11 mouse cellular contexts compared by ENCODE assay signal in the genomic region with DNA sequence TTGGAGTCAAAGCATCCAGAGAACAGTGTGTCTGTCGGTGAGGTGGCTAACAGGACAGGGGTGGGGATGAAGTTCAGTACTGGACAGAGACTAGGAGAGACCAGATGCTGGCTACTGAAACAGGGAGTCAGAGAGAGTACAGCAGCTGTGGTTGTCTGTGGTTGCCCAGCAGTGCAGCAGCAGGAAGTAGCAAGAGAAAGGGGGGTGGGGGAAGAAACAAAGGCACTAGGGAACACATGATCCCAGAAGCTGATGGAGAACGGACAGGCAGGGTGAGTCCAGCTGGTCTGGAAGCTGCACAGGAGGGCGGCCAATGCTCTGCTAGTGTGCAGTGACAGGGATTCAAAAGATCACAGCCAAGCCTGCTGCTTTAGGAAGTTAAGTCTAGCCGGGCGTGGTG.
DNase-seq lines count a peak whose midpoint lies in the region; ATAC-seq and TF ChIP-seq lines count a peak whose summit lies in the region.
"Had no signal": no experiment of that assay in that cellular context is flagged by ENCODE, and none has a peak within 500 bp of the region (broad histone marks: within the 10 kb centered on the region; RNA-seq: fewer than 3 reads in every experiment).

No protein-coding gene starts in this region.

- ATAC-seq in lung, embryonic 14.5 days (ENCODE audit: insufficient read depth): peak; percentile 61; the same call in 1 of the 2 replicates
- peak; percentile 60; the same call in 1 of the 2 replicates for ATAC-seq in limb, embryonic 14.5 days (ENCODE audit: low FRiP score, low read depth)
- no peak for ATAC-seq in activated CD4-positive, CD25-positive, alpha-beta regulatory T cell, adult 4 months
- no peak for ATAC-seq in hindbrain, embryonic 16.5 days
- ATAC-seq: forebrain, embryonic 16.5 days had no signal

- no peak for TF ChIP-seq POLR2A in lung, adult 2 months (IDR thresholded peaks at IDR 0.05; ENCODE audit: borderline replicate concordance, extremely low read depth, low read depth, low read length)
- no peak for TF ChIP-seq POLR2A in brain, embryonic 14.5 days (IDR thresholded peaks at IDR 0.05; ENCODE audit: borderline replicate concordance, extremely low read depth, insufficient read depth, insufficient read length, poor library complexity, severe bottlenecking)
- no peak for TF ChIP-seq POLR2A in limb, embryonic 14.5 days (IDR thresholded peaks at IDR 0.05; ENCODE audit: borderline replicate concordance, extremely low read depth, insufficient read depth, insufficient read length)

- peak; percentile 23 for DNase-seq in lung, embryonic 14.5 days
- no peak for DNase-seq in lung, adult 2 months
- DNase-seq in brain, embryonic 14.5 days (ENCODE audit: low read depth): peak; percentile 13
- DNase-seq in forelimb bud, embryonic 11.5 days (ENCODE audit: low read depth, low spot score): peak; percentile 27
- DNase-seq in limb, embryonic 14.5 days (ENCODE audit: low spot score): no peak
- DNase-seq in yolk sac, embryonic 10.5 days (ENCODE audit: low spot score): no peak

- H3K4me1 ChIP-seq in lung, embryonic 14.5 days (ENCODE audit: insufficient read depth): no peaks in the 10 kb centered on the region
- no peaks in the 10 kb centered on the region for H3K4me1 ChIP-seq in lung, adult 2 months (ENCODE audit: control insufficient read depth, insufficient read depth, low read length)
- 0 out of 2 replicates have a peak, but pooled peaks cover 4% of the 10 kb centered on the region for H3K4me1 ChIP-seq in limb, embryonic 14.5 days (ENCODE audit: control insufficient read depth, insufficient read depth, low read length)
- H3K4me1 ChIP-seq in hindbrain, embryonic 16.5 days (ENCODE audit: control insufficient read depth, insufficient read depth, low read depth, low read length): no peaks in the 10 kb centered on the region

- WGBS in lung, embryonic 14.5 days: 34% methylated on average over 5 of the region's 5 CpGs
- WGBS in lung, adult 2 months: 39% methylated on average over 5 of the region's 5 CpGs
- WGBS in limb, embryonic 14.5 days: 40% methylated on average over 5 of the region's 5 CpGs
- 44% methylated on average over 5 of the region's 5 CpGs for WGBS in hindbrain, embryonic 16.5 days

- no peaks in the 10 kb centered on the region for H3K27me3 ChIP-seq in lung, embryonic 14.5 days (ENCODE audit: insufficient read depth, low read length)
- H3K27me3 ChIP-seq in limb, embryonic 14.5 days (ENCODE audit: control insufficient read depth, insufficient read depth, low read length): no peaks in the 10 kb centered on the region
- no peaks in the 10 kb centered on the region for H3K27me3 ChIP-seq in hindbrain, embryonic 16.5 days (replicated peaks; ENCODE audit: control insufficient read depth, insufficient read depth, low read length)
- H3K27me3 ChIP-seq: kidney, embryonic 15.5 days had no signal

- H3K27ac ChIP-seq in lung, embryonic 14.5 days (ENCODE audit: low read depth): no peak overlapping the region
- H3K27ac ChIP-seq in limb, embryonic 14.5 days (replicated peaks; ENCODE audit: low read depth, low read length): no peak overlapping the region
- H3K27ac ChIP-seq in hindbrain, embryonic 16.5 days (ENCODE audit: low read depth, low read length): no peak overlapping the region
- H3K27ac ChIP-seq: kidney, embryonic 15.5 days had no signal

- TF ChIP-seq CTCF in lung, embryonic 14.5 days (IDR thresholded peaks at IDR 0.05; ENCODE audit: low read depth): no peak
- no peak for TF ChIP-seq CTCF in lung, adult 2 months (IDR thresholded peaks at IDR 0.05; ENCODE audit: insufficient read depth, low read length)
- no peak for TF ChIP-seq CTCF in brain, embryonic 14.5 days (IDR thresholded peaks at IDR 0.05; ENCODE audit: borderline replicate concordance, extremely low read depth, insufficient read depth, insufficient read length)

- no peaks in the 10 kb centered on the region for H3K36me3 ChIP-seq in lung, embryonic 14.5 days (ENCODE audit: insufficient read depth)
- no peaks in the 10 kb centered on the region for H3K36me3 ChIP-seq in limb, embryonic 14.5 days (ENCODE audit: control insufficient read depth, insufficient read depth, low read length)
- H3K36me3 ChIP-seq in hindbrain, embryonic 16.5 days (ENCODE audit: control insufficient read depth, insufficient read depth, low read length): no peaks in the 10 kb centered on the region
- H3K36me3 ChIP-seq: kidney, embryonic 15.5 days had no signal

- no peak overlapping the region for H3K4me3 ChIP-seq in lung, embryonic 14.5 days (ENCODE audit: low read depth, low read length)
- no peak overlapping the region for H3K4me3 ChIP-seq in lung, adult 2 months (replicated peaks; ENCODE audit: extremely low read depth, low read depth, low read length)
- H3K4me3 ChIP-seq in limb, embryonic 14.5 days (replicated peaks; ENCODE audit: low read length): no peak overlapping the region
- H3K4me3 ChIP-seq in hindbrain, embryonic 16.5 days (ENCODE audit: low read length): no peak overlapping the region
- H3K4me3 ChIP-seq: kidney, embryonic 15.5 days; myocyte had no signal

- no peaks in the 10 kb centered on the region for H3K9me3 ChIP-seq in lung, embryonic 14.5 days (ENCODE audit: low read depth, low read length)
- no peaks in the 10 kb centered on the region for H3K9me3 ChIP-seq in limb, embryonic 14.5 days (ENCODE audit: control insufficient read depth, low read length)
- H3K9me3 ChIP-seq in hindbrain, embryonic 16.5 days (ENCODE audit: control insufficient read depth, low read length): no peaks in the 10 kb centered on the region
- H3K9me3 ChIP-seq: kidney, embryonic 15.5 days had no signal

- H3K9ac ChIP-seq in lung, embryonic 14.5 days: no peak overlapping the region
- no peak overlapping the region for H3K9ac ChIP-seq in limb, embryonic 14.5 days (ENCODE audit: low read depth, low read length, severe bottlenecking)
- H3K9ac ChIP-seq in hindbrain, embryonic 16.5 days (ENCODE audit: low read depth, low read length): no peak overlapping the region
- H3K9ac ChIP-seq: kidney, embryonic 15.5 days had no signal

- H3K4me2 ChIP-seq in lung, embryonic 14.5 days: no peak overlapping the region
- H3K4me2 ChIP-seq in limb, embryonic 14.5 days (replicated peaks; ENCODE audit: low read depth, low read length, severe bottlenecking): no peak overlapping the region
- H3K4me2 ChIP-seq in hindbrain, embryonic 16.5 days (ENCODE audit: low read length): no peak overlapping the region
- H3K4me2 ChIP-seq: kidney, embryonic 15.5 days had no signal

Comparison
In these comparisons a context has a peak if more than half of its experiments do, and no peak if none do; other contexts are left out.
1. DNase-seq: peak in lung, embryonic 14.5 days (single experiment), brain, embryonic 14.5 days (single experiment) and forelimb bud, embryonic 11.5 days (single experiment); none in lung, adult 2 months (single experiment), limb, embryonic 14.5 days (single experiment) and yolk sac, embryonic 10.5 days (single experiment).
2. ATAC-seq: peak in lung, embryonic 14.5 days (single experiment) and limb, embryonic 14.5 days (single experiment); none in activated CD4-positive, CD25-positive, alpha-beta regulatory T cell, adult 4 months (single experiment) and hindbrain, embryonic 16.5 days (single experiment).